Mouse (Mus musculus) CD4-positive, CD25-positive, alpha-beta regulatory T cell, adult 4 months (primary cell): ENCODE data around the gene Lpcat3. TPM values are rescaled to one million over a fixed set of nuclear protein-coding genes. Genes with fewer than 3 reads are reported as not detected.
"Not testable (repeated sequence)": the region's sequence is repeated elsewhere in the genome, so short reads cannot be mapped to it uniquely, and the experiment has no call there.

Experiments
- ATAC-seq: one replicate; pipeline ENCODE4 v1.8.0; 2017
- polyA plus RNA-seq, 2 experiments: library from polyadenylated mRNA; unstranded; fragments of 100-300 nt; shearing (Covaris generic); gene quantifications; one replicate each; pipeline ENCODE4 v1.2.1; 2017

Lpcat3 gene
- polyA plus RNA-seq, 2 experiments from 2014 or later, result 33.5 to 35.0 TPM

- no peak for ATAC-seq
Observed at GRCm38 (mm10) chr6:124678769-124679168, 15.9 kb downstream of the Lpcat3 start.

GRCm38 (mm10) chr6:124679486-124679885, 16.7 kb downstream of the Lpcat3 start:
- no peak for ATAC-seq

- not testable (repeated sequence) for ATAC-seq
Observed at GRCm38 (mm10) chr6:124682291-124682690, 19.5 kb downstream of the Lpcat3 start.

GRCm38 (mm10) chr6:124683591-124684417, 21.0 kb downstream of the Lpcat3 start:
- peak; percentile 47 for ATAC-seq

- no peak for ATAC-seq
Observed at GRCm38 (mm10) chr6:124685606-124686386, 23.0 kb downstream of the Lpcat3 start.

GRCm38 (mm10) chr6:124686644-124687043, 23.8 kb downstream of the Lpcat3 start:
- ATAC-seq, result not testable (repeated sequence)

GRCm38 (mm10) chr6:124688151-124688758, 25.4 kb downstream of the Lpcat3 start:
- ATAC-seq, result no peak

GRCm38 (mm10) chr6:124689011-124689410, 26.2 kb downstream of the Lpcat3 start:
- no peak for ATAC-seq

- no peak for ATAC-seq
Observed at GRCm38 (mm10) chr6:124690517-124690916, 27.7 kb downstream of the Lpcat3 start.

GRCm38 (mm10) chr6:124693243-124693981, 30.6 kb downstream of the Lpcat3 start:
- no peak for ATAC-seq

- ATAC-seq, result peak; percentile 89
Observed at GRCm38 (mm10) chr6:124694166-124694955, 31.5 kb downstream of the Lpcat3 start.

GRCm38 (mm10) chr6:124696441-124697150, 33.8 kb downstream of the Lpcat3 start:
- no peak for ATAC-seq

- ATAC-seq, result no peak
Observed at GRCm38 (mm10) chr6:124698751-124699150, 35.9 kb downstream of the Lpcat3 start.

- ATAC-seq, result no peak
Observed at GRCm38 (mm10) chr6:124699366-124699765, 36.5 kb downstream of the Lpcat3 start.

GRCm38 (mm10) chr6:124699962-124700610, 37.3 kb downstream of the Lpcat3 start:
- ATAC-seq, result no peak

- ATAC-seq, result no peak
Observed at GRCm38 (mm10) chr6:124701338-124701737, 38.5 kb downstream of the Lpcat3 start.

GRCm38 (mm10) chr6:124702102-124702783, 39.4 kb downstream of the Lpcat3 start:
- ATAC-seq, result no peak

- peak; percentile 96 for ATAC-seq
Observed at GRCm38 (mm10) chr6:124702784-124703103, 39.9 kb downstream of the Lpcat3 start.

- no peak for ATAC-seq
Observed at GRCm38 (mm10) chr6:124703789-124704188, 41.0 kb downstream of the Lpcat3 start.

- ATAC-seq, result no peak
Observed at GRCm38 (mm10) chr6:124704417-124704816, 41.6 kb downstream of the Lpcat3 start.
